Mouse (Mus musculus): Measurements from ENCODE around the gene Acot7. TPM values are rescaled to one million over a fixed set of nuclear protein-coding genes. Genes with fewer than 3 reads are reported as not detected.

The Acot7 gene
- 116 and 125 TPM in 2 replicates for polyA plus RNA-seq (2014; fragmentation: Nextera tagmentation; extraction: Ambion mirVana)

- peaks cover 7% of the 10 kb centered on the region; the same call in 1 of the 2 replicates for H3K27me3 ChIP-seq (ENCODE audit: control insufficient read depth, insufficient read depth, low read length)
- ATAC-seq (ENCODE audit: low FRiP score), result peak; percentile 93
- H3K4me3 ChIP-seq (ENCODE audit: low read depth, low read length), result peak within 1 kb of the TSS; percentile 71
- H3K9ac ChIP-seq (ENCODE audit: low read depth, low read length), result peak within 1 kb of the TSS; percentile 86
- H3K36me3 ChIP-seq (ENCODE audit: control insufficient read depth, insufficient read depth, low read length), result no peaks in the 10 kb centered on the region
- WGBS, result under 1% methylated on average over 80 of the region's 108 CpGs
- H3K4me1 ChIP-seq (replicated peaks; ENCODE audit: control insufficient read depth, insufficient read depth, low read length), result no peaks in the 10 kb centered on the region; the same call in 1 of the 2 replicates
- H3K4me2 ChIP-seq (replicated peaks; ENCODE audit: low read depth, low read length), result peak within 1 kb of the TSS; percentile 97
- peak; percentile 94 for DNase-seq (ENCODE audit: low spot score)
- no peaks in the 10 kb centered on the region for H3K9me3 ChIP-seq (ENCODE audit: control insufficient read depth, low read length)
- peak within 1 kb of the TSS; percentile 67 for H3K27ac ChIP-seq (ENCODE audit: low read depth, low read length)
These were observed at the start of gene Acot7 for GRCm38 (mm10) chr4:152177537-152178343. Gene Acot7, plus strand, starts transcription at chr4:152178134.

GRCm38 (mm10) chr4:152128784-152129183 is 49.1 kb upstream of the Acot7 start:
- H3K4me1 ChIP-seq (replicated peaks; ENCODE audit: control insufficient read depth, insufficient read depth, low read length), result peaks cover 25% of the 10 kb centered on the region
- H3K27me3 ChIP-seq (ENCODE audit: control insufficient read depth, insufficient read depth, low read length), result peaks cover 100% of the 10 kb centered on the region
- no peak overlapping the region for H3K9ac ChIP-seq (ENCODE audit: low read depth, low read length)
- H3K27ac ChIP-seq (ENCODE audit: low read depth, low read length), result no peak overlapping the region
- no peaks in the 10 kb centered on the region for H3K36me3 ChIP-seq (ENCODE audit: control insufficient read depth, insufficient read depth, low read length)
- DNase-seq (ENCODE audit: low spot score) (no peak), ATAC-seq (ENCODE audit: low FRiP score) (no peak)
- H3K4me3 ChIP-seq (ENCODE audit: low read depth, low read length), result no peak overlapping the region
- no peak overlapping the region for H3K4me2 ChIP-seq (replicated peaks; ENCODE audit: low read depth, low read length)
- no peaks in the 10 kb centered on the region for H3K9me3 ChIP-seq (ENCODE audit: control insufficient read depth, low read length)
- 56% methylated on average over 5 of the region's 5 CpGs for WGBS

- no peak for DNase-seq (ENCODE audit: low spot score)
- Histone ChIP-seq H3K9me3 (ENCODE audit: control insufficient read depth, low read length) (no peaks in the 10 kb centered on the region), H3K36me3 (ENCODE audit: control insufficient read depth, insufficient read depth, low read length) (no peaks in the 10 kb centered on the region), H3K4me3 (ENCODE audit: low read depth, low read length) (no peak overlapping the region), H3K4me1 (replicated peaks; ENCODE audit: control insufficient read depth, insufficient read depth, low read length) (peaks cover 25% of the 10 kb centered on the region), H3K27me3 (ENCODE audit: control insufficient read depth, insufficient read depth, low read length) (peaks cover 100% of the 10 kb centered on the region), H3K27ac (ENCODE audit: low read depth, low read length) (no peak overlapping the region), H3K4me2 (replicated peaks; ENCODE audit: low read depth, low read length) (no peak overlapping the region), H3K9ac (ENCODE audit: low read depth, low read length) (no peak overlapping the region)
- WGBS, result 19% methylated on average over 13 of the region's 13 CpGs
- no peak for ATAC-seq (ENCODE audit: low FRiP score)
These were observed 48.5 kb upstream of the Acot7 start for GRCm38 (mm10) chr4:152129395-152129930.

GRCm38 (mm10) chr4:152130771-152131653 is 46.9 kb upstream of the Acot7 start:
- Histone ChIP-seq H3K4me1 (replicated peaks; ENCODE audit: control insufficient read depth, insufficient read depth, low read length) (peaks cover 25% of the 10 kb centered on the region), H3K27me3 (ENCODE audit: control insufficient read depth, insufficient read depth, low read length) (peaks cover 85% of the 10 kb centered on the region), H3K9ac (ENCODE audit: low read depth, low read length) (0 out of 2 replicates have a peak overlapping the region, but pooled peaks have one; percentile 1), H3K9me3 (ENCODE audit: control insufficient read depth, low read length) (no peaks in the 10 kb centered on the region), H3K4me2 (replicated peaks; ENCODE audit: low read depth, low read length) (peak overlapping the region; percentile 49), H3K36me3 (ENCODE audit: control insufficient read depth, insufficient read depth, low read length) (no peaks in the 10 kb centered on the region), H3K27ac (ENCODE audit: low read depth, low read length) (no peak overlapping the region), H3K4me3 (ENCODE audit: low read depth, low read length) (peak overlapping the region; percentile 24)
- peak; percentile 68 for DNase-seq (ENCODE audit: low spot score)
- 1% methylated on average over 78 of the region's 85 CpGs for WGBS
- peak; percentile 59 for ATAC-seq (ENCODE audit: low FRiP score)

GRCm38 (mm10) chr4:152131809-152132771 is 45.8 kb upstream of the Acot7 start:
- H3K4me1 ChIP-seq (replicated peaks; ENCODE audit: control insufficient read depth, insufficient read depth, low read length), result peaks cover 21% of the 10 kb centered on the region
- H3K27me3 ChIP-seq (ENCODE audit: control insufficient read depth, insufficient read depth, low read length), result peaks cover 78% of the 10 kb centered on the region
- H3K4me2 ChIP-seq (replicated peaks; ENCODE audit: low read depth, low read length), result 0 out of 2 replicates have a peak overlapping the region, but pooled peaks have one; percentile 14
- H3K27ac ChIP-seq (ENCODE audit: low read depth, low read length), result no peak overlapping the region
- ATAC-seq (ENCODE audit: low FRiP score) (peak; percentile 4; the same call in 1 of the 2 replicates), DNase-seq (ENCODE audit: low spot score) (no peak)
- no peaks in the 10 kb centered on the region for H3K9me3 ChIP-seq (ENCODE audit: control insufficient read depth, low read length)
- no peak overlapping the region for H3K9ac ChIP-seq (ENCODE audit: low read depth, low read length)
- H3K36me3 ChIP-seq (ENCODE audit: control insufficient read depth, insufficient read depth, low read length), result no peaks in the 10 kb centered on the region
- 2% methylated on average over 50 of the region's 50 CpGs for WGBS
- no peak overlapping the region for H3K4me3 ChIP-seq (ENCODE audit: low read depth, low read length)

GRCm38 (mm10) chr4:152132772-152133169 is 45.2 kb upstream of the Acot7 start:
- H3K4me3 ChIP-seq (ENCODE audit: low read depth, low read length), result no peak overlapping the region
- DNase-seq (ENCODE audit: low spot score), result no peak
- peaks cover 21% of the 10 kb centered on the region for H3K4me1 ChIP-seq (replicated peaks; ENCODE audit: control insufficient read depth, insufficient read depth, low read length)
- H3K36me3 ChIP-seq (ENCODE audit: control insufficient read depth, insufficient read depth, low read length), result no peaks in the 10 kb centered on the region
- H3K9ac ChIP-seq (ENCODE audit: low read depth, low read length), result no peak overlapping the region
- ATAC-seq (ENCODE audit: low FRiP score), result no peak
- H3K27ac ChIP-seq (ENCODE audit: low read depth, low read length), result no peak overlapping the region
- H3K27me3 ChIP-seq (ENCODE audit: control insufficient read depth, insufficient read depth, low read length), result peaks cover 71% of the 10 kb centered on the region
- 23% methylated on average over 10 of the region's 10 CpGs for WGBS
- H3K4me2 ChIP-seq (replicated peaks; ENCODE audit: low read depth, low read length), result no peak overlapping the region
- no peaks in the 10 kb centered on the region for H3K9me3 ChIP-seq (ENCODE audit: control insufficient read depth, low read length)

GRCm38 (mm10) chr4:152133213-152133612 is 44.7 kb upstream of the Acot7 start:
- Histone ChIP-seq H3K4me1 (replicated peaks; ENCODE audit: control insufficient read depth, insufficient read depth, low read length) (peaks cover 21% of the 10 kb centered on the region), H3K27ac (ENCODE audit: low read depth, low read length) (no peak overlapping the region), H3K4me2 (replicated peaks; ENCODE audit: low read depth, low read length) (no peak overlapping the region), H3K9ac (ENCODE audit: low read depth, low read length) (no peak overlapping the region), H3K27me3 (ENCODE audit: control insufficient read depth, insufficient read depth, low read length) (peaks cover 67% of the 10 kb centered on the region), H3K36me3 (ENCODE audit: control insufficient read depth, insufficient read depth, low read length) (no peaks in the 10 kb centered on the region), H3K9me3 (ENCODE audit: control insufficient read depth, low read length) (no peaks in the 10 kb centered on the region), H3K4me3 (ENCODE audit: low read depth, low read length) (no peak overlapping the region)
- DNase-seq (ENCODE audit: low spot score) (no peak), ATAC-seq (ENCODE audit: low FRiP score) (no peak)
- WGBS, result 48% methylated on average over 5 of the region's 5 CpGs

- H3K9me3 ChIP-seq (ENCODE audit: control insufficient read depth, low read length), result no peaks in the 10 kb centered on the region
- no peak overlapping the region for H3K9ac ChIP-seq (ENCODE audit: low read depth, low read length)
- ATAC-seq (ENCODE audit: low FRiP score) (no peak), DNase-seq (ENCODE audit: low spot score) (no peak)
- no peaks in the 10 kb centered on the region for H3K36me3 ChIP-seq (ENCODE audit: control insufficient read depth, insufficient read depth, low read length)
- no peak overlapping the region for H3K27ac ChIP-seq (ENCODE audit: low read depth, low read length)
- peaks cover 16% of the 10 kb centered on the region for H3K4me1 ChIP-seq (replicated peaks; ENCODE audit: control insufficient read depth, insufficient read depth, low read length)
- H3K4me3 ChIP-seq (ENCODE audit: low read depth, low read length), result no peak overlapping the region
- no peak overlapping the region for H3K4me2 ChIP-seq (replicated peaks; ENCODE audit: low read depth, low read length)
- H3K27me3 ChIP-seq (ENCODE audit: control insufficient read depth, insufficient read depth, low read length), result peaks cover 60% of the 10 kb centered on the region
These were observed 43.4 kb upstream of the Acot7 start for GRCm38 (mm10) chr4:152134507-152134906.
